Mouse (Mus musculus): Measurements from ENCODE around the gene Ppfia3.

DNA sequence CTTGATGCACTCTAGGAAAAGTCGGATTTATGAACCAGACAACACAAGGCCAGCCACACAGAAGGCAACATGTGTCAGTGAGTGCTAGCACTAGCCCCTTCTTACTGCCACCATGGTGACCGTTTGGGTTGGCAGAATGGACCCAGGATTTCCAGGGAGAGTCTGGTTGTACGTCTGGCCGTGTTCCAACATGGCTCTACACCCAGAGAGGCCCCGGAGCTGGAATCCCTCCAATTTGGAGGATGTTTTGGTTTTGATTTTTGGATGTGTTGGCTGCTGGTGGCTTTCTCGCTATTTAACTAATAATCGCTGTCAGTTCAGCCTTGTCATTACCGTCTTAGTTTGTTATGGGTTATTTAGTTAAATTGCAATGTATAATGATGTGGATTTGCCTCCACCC, 64.2 kb downstream of the Ppfia3 start:
- TF ChIP-seq CTCF (IDR thresholded peaks at IDR 0.05; ENCODE audit: borderline replicate concordance, insufficient read depth, low read depth, low read length) (no peak), POLR2A (IDR thresholded peaks at IDR 0.05; ENCODE audit: borderline replicate concordance, insufficient read depth, low read length) (no peak)
